Mouse (Mus musculus): ENCODE measurements at regions not wholly inside any gene's neighbourhood (a gene's known extent, or its start where the extent isn't known, plus 50 kb on each side); places are given as distances from the start of the nearest gene placed in this dataset.

DNA sequence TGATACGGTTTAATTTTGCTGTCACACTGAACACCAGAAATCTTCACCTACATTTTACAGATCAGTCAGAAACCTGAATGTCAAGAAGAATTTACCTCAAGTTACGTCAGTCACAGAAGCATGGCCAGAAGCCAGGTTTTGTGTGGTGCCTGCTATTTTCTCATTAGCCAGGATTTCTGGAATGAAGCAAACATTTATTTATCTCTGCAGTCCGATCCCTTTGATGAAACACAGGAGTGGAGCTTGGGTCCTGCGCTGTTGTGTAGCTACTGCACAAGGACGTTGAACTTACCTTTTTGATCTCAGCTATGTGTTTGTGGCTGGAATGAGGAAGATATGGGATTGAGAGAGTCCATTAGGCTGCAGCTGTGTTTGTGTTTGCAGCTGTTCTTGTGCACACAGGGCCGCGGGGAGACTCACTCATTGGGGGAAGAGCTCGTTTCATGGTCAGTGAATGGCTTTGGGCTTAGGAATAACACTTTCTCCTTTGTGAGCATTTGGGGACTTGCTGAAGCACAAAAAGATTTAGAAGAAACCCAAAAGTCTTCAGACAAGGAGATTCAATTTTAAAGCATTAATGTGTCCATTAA, 318.2 kb downstream of the Gpat3 start:
- intact Hi-C loops (cut with DNase I), result no loop called here
- no peak for DNase-seq

DNA sequence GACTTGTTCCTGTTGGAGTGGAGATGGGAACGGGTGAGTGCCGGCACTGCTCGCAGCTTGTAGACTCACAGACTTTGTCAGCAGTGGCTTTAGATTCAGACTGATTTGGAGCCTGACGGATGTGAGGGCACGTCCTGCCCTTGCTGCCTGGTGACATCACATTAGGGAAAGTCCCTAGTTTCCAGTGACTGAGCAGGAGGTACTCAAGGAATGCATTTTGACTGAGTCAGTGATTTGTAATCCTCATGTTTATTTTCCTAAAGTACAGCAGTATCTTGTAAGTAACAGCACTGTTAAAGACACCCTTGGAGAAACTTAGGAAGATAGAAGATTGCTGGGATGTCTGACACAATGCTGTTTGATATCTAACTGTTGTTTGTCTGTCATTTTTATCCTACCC, 317.6 kb downstream of the Gpat3 start:
- intact Hi-C loops (cut with DNase I), result no loop called here
- no peak for DNase-seq

DNA sequence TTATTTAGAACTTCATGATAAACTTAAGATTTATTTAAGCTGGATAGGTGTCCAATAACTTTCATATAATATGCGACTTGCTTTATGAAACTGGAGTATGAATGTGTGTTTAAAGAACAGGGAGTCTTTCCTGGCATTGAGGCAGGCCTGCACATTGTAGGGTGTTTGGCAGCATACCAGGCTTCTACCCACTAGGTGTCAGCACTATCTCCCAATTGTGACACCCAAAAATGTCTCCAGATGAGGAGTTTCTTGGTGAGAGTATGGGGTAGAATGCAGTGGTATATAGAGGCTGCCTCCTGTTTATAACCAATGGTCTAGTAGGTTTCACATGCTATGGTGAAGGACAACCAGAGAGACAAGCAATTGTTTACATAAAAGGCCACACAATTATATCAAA, 311.9 kb downstream of the Gpat3 start:
- no peak for DNase-seq
- intact Hi-C loops (cut with DNase I), result no loop called here

- no peak for DNase-seq
- intact Hi-C loops (cut with DNase I), result no loop called here
These were observed 300.8 kb downstream of the Gpat3 start for GRCm38 (mm10) chr5:101146345-101146744.

GRCm38 (mm10) chr5:101124941-101125453, 279.5 kb downstream of the Gpat3 start:
- intact Hi-C loops (cut with DNase I), result no loop called here
- no peak for DNase-seq

DNA sequence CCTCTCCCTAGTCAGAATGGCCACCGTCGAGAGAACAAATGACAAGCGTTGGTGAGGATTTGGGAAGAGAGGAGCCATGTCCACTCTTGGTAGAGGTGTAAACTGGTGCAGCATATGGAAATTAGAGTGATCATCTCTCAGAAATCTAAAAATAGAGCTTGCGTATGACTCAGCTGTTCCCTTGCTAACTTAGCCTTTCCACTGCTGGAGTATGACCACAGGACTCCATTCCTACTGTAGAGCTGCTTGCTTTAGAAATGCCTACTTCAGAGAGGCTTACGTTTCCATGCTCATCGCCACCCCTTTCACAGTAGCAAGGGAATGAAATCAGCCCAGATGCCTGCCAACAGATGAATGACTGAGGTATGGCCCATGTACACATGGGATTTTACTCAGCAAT, 277.4 kb downstream of the Gpat3 start:
- no peak for DNase-seq
- intact Hi-C loops (cut with DNase I), result no loop called here

DNA sequence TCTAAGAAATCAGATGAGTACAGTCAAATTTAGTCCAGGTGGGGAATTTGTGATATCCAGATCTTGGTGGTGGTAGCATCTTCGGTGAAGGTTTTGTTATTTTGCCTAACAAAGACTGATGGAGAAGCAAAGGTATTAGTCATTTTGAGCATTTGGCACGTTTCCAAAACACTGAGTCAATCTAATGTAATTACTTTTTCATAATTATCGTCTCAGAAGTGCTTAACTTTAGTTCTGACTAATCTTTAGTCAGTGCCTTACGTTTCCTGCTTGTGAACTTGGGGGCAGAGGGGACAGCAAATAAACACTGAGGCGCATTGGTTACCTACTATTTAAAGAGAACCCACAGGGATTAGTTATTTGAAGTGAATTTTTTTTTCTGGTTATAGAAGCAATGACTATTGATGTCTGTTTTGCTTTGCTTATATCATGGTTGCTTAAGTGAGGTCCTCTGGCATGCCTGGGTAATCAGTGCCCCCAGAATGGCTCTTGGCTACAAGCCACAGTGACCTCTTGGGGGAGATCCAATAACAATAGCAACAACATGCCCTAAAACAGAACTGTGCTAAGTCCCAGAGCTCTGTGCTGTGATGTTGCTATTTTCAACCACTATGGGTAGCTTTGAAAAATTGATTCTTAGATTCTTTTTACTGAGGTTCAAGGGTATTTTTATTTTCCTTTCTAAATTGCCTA, 275.1 kb downstream of the Gpat3 start:
- DNase-seq, result no peak
- intact Hi-C loops (cut with DNase I), result no loop called here

- no peak for DNase-seq
- intact Hi-C loops (cut with DNase I), result no loop called here
These were observed 266.7 kb downstream of the Gpat3 start for GRCm38 (mm10) chr5:101112151-101112769.

DNA sequence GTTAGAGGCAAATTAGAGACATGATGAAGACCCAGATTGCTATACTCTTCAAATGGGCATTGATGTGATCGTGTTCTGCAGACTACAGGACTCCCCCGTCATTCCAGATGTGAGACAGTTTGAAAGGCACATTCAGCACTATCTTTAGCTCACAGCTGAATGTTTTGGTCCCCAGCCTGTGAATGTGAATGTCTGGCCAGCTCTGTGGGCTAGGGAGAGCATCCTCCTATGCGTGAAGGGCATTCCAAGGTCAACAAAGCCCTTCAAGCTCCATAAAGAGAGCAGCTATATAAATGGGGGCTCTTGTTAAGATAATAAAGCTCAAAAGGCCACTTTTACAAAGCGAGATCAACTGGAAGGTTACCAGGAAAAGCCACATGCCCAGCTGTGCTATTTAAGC, 266.1 kb downstream of the Gpat3 start:
- no peak for DNase-seq
- intact Hi-C loops (cut with DNase I), result no loop called here

DNA sequence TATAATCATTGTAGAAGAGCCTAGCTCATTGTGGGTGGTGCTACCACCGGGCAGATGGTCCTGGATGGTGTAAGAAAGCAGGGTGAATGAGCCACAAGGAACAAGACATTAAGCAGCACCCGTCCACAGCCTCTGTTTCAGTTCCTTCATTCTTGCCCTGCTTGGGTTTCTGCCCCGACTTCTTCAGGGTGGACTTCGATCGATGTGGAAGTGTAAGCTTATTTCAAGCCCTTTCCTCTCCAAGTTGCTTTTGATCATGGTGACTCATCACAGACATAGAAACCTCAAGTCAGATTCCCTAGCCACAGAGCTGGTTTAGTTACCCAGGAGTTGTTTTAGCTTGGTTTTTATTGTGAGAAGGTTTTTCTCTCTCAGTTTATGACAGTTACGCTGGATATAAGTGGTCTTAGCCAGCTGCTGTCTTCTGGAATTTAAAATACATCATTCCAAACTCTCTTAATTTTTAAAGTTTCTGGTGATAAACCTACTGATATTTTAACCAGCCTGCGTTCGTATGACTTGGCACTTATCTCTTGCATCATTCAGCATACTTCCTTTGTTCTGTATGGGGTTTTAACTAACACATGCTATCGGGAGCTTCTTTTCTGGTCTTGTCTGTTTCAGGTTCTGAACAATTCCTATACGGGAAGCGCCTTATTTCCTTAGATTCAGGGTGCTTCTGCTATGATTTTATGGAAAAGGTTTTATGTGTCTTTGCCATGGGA, 255.6 kb downstream of the Gpat3 start:
- intact Hi-C loops (cut with DNase I), result no loop called here

GRCm38 (mm10) chr5:101091027-101091598, 245.6 kb downstream of the Gpat3 start:
- intact Hi-C loops (cut with DNase I), result no loop called here
- no peak for DNase-seq

More for the DNA sequence above, 255.6 kb downstream of the Gpat3 start:
- DNase-seq, result no peak

- intact Hi-C loops (cut with DNase I), result no loop called here
These were observed 245.0 kb downstream of the Gpat3 start for GRCm38 (mm10) chr5:101090415-101091026.

DNA sequence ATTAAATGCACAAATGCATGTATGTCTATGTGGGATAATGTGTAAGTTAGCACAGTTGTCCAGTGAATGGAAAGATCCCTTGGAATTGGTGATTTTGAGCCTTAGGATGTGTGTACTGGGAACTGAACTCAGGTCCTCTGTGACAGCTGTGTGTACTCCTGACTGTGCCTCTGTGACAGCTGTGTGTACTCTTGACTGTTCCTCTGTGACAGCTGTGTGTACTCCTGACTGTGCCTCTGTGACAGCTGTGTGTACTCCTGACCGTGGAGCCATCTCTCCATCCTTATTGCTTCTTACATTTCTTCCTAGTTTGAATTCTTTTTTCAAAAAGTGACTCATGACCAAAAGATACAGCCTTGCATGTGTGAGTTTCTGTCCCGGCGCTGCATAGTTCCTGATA, 239.7 kb downstream of the Gpat3 start:
- intact Hi-C loops (cut with DNase I), result no loop called here
- no peak for DNase-seq

More at GRCm38 (mm10) chr5:101090415-101091026, 245.0 kb downstream of the Gpat3 start:
- DNase-seq, result no peak

GRCm38 (mm10) chr5:101082611-101083010, 237.1 kb downstream of the Gpat3 start:
- no peak for DNase-seq
- intact Hi-C loops (cut with DNase I), result no loop called here

DNA sequence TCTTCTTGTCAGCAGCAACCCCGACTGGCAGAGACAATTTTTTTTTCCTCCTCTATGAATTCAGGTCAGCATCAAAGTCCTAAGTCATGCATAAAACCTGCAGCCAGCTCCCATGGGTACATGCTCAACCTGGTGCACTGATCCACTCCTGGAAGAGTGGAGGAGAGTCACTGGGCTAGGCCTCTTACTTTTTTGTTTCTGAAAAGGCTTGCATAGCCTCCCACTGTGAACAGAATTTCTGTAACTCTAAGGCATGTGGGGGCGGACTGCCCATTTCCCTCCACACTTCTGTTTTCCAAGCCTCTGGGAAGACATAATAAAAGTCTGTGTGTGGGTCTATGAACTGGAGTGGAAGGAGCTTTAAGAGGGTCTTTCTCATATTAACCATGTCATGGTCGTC, 218.8 kb downstream of the Gpat3 start:
- intact Hi-C loops (cut with DNase I), result no loop called here
- DNase-seq, result no peak

- intact Hi-C loops (cut with DNase I), result no loop called here
These were observed 217.7 kb downstream of the Gpat3 start for GRCm38 (mm10) chr5:101063254-101063653.

GRCm38 (mm10) chr5:101051591-101051990, 206.1 kb downstream of the Gpat3 start:
- DNase-seq, result no peak
- intact Hi-C loops (cut with DNase I), result no loop called here

More at GRCm38 (mm10) chr5:101063254-101063653, 217.7 kb downstream of the Gpat3 start:
- DNase-seq, result no peak

DNA sequence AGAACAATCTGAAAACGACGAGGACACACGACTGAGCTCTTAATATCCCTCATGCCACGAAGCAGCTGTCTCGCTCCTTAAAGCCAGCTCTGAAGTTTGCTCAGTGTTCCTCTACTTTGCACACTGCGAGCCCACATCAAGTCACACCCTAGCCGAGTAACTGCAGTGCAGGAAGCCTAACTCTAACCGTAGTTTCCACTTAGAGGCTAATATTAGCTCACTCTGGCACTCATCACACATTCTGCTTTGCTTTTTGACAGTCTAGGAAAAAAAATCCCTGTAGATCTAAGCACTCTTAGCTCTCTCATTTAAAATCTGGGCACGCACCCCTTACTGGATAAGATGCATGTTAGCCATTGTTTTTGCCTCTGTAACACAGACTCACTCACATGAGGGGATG, 195.0 kb downstream of the Gpat3 start:
- intact Hi-C loops (cut with DNase I), result no loop called here
- no peak for DNase-seq

DNA sequence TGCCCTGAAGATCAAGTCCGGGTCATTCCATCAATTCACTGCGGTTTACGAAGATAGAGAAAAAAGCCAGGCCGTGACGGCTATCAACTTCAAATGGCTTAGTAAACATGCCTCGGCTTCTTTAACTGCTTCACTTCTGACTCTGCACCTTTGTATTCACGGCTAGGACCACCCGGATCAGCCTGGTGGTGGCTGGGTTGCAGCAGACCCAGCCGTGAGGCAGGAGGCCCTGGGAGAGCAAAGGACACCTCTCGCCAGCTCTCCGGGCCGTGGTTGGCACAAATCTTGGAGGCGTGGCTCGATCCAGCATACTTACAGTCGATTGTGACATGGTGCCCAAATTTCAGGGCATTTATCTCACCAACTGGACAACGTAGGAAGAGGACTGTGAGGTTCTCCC, 187.5 kb downstream of the Gpat3 start:
- DNase-seq, result no peak
- intact Hi-C loops (cut with DNase I), result no loop called here

DNA sequence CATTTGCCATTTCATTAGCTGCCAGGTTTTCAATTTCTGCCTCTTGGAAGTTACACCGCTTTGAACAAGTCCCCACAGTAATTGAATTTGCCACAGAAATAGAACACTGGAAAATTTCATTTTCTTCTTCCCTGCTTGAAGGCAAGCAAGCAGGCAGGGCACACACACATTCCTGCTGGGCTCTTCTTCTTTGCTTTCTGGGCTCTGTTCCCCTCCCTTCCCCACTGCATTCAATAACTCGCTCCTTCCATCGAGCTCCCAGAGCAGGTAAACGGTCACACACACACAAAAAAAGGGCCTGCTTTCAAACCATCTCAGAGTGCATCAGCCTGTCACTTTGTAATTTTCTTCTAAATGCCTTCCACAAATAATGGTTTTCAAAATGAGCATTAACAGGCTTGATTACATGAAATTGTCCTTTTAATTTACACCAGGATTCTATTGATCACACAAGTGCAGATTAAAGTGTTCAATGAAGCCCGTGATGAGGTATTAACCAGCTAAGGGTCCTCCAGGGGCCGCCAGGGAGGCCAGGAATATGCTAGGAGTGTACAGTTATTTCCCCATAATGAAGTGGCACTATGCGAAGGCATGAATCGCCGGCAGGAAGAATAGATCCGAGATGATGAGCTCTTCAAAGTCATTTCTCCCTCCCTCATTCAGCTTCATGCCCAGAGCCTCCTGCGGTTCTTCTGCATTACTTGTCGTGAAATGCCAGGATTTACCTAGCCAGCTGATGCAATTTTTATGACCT, 186.8 kb downstream of the Gpat3 start:
- DNase-seq, result no peak
- intact Hi-C loops (cut with DNase I), result no loop called here
